Mouse (Mus musculus): ENCODE data around the gene Cpsf4l. TPM values are rescaled to one million over a fixed set of nuclear protein-coding genes. Genes with fewer than 3 reads are reported as not detected.
A peak's percentile ranks its signal among the peaks of the same experiment; 100 is the strongest.

Cpsf4l gene
- total RNA-seq, 2 experiments from 2014 or later = not detected

DNA sequence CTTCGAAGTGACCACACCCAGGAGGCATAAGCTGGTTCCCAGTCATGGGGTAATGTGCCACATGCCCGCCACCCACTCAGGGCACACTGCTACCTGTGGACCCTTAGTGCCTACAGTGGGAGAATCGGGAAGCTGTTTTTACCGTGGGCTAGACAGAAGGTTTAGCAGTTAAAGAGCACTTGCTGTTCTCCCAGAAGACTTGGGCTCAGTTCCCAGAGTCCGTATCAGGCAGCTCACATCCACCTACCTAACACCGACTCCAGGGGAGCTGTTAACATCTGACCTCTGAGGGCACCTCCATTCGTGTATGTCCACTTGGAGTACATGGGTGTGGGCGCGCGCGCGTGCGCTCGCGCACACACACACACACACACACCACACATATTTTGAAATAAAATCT lies 55.7 kb downstream of the Cpsf4l start:
- DNase-seq (ENCODE audit: extremely low spot score in 1 of 2, low spot score in 2 of 2) = no peak

DNA sequence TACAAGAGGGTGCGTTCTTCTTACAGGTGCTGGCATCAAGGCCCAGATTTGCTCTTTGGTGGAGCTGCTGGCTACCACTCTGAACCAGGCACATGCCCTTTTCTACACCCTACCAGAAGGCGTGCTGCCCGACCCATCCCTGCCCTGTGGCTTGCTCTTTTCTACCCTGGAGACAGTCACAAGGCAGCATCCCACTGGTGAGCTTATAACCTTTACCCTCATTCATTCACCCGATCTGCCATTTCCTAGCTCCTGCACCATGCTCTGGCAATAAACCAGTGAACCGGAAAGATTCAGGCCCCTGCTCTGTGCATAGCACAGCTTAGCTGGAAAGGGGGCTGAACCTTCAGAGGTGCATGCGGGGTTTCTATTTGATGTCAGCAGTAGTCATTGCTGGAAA lies 57.3 kb downstream of the Cpsf4l start:
- DNase-seq (ENCODE audit: extremely low spot score in 1 of 2, low spot score in 2 of 2) = no peak
- intact Hi-C loops (cut with DNase I) = no loop called here

More for the DNA sequence above, 55.7 kb downstream of the Cpsf4l start:
- intact Hi-C loops (cut with DNase I) = no loop called here

DNA sequence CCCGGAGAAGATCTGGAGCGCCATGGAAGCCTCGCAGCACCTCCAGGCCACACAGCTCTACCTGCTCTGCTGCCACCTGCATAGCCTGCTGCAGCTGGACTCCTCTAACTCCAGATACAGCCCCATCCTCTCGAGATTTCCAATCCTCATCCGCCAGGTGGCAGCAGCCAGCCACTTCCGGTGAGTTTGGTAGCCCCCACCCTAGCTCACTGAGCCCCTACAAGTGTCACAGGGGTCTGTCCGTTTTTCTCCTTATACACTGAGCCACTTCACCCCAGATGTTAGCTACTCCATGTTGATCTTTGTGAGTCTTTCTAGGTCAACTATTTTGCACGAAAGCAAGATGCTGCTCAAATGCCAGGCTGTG lies 57.9 kb downstream of the Cpsf4l start:
- intact Hi-C loops (cut with DNase I) = no loop called here
- DNase-seq (ENCODE audit: extremely low spot score in 1 of 2, low spot score in 2 of 2) = peak in 1 of 2 experiments; percentile 71

DNA sequence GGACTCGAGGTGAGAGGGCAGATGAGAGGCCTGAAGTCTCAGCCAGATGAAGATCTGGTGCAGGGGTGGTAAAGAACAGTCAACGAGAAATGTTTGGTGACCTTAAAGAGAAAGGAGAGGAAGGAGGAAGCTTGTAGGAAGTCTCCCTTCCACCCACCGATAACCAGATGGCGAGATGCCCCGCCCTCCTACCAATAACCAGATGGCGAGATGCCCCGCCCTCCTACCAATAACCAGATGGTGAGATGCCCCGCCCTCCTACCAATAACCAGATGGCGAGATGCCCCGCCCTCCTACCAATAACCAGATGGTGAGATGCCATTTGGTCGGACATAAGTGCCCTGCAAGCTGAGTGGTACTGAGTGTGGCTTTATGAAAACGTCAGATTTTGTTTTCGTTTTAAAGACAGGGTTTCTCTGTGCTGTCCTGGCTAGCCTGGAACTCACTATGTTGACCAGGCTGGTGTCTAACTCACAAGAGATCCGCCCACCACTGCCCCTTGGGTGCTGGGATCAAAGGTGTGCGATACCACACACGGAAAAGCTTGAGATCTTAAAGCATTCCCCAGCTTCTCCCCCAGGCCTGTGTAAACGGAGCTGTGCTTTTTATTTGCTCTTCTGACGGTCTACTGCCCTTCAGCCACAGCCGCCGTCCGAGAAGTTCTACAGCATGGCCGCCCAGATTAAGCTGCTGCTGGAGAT lies 58.5 kb downstream of the Cpsf4l start:
- intact Hi-C loops (cut with DNase I) = no loop called here
- no peak for DNase-seq (ENCODE audit: extremely low spot score in 1 of 2, low spot score in 2 of 2)

DNA sequence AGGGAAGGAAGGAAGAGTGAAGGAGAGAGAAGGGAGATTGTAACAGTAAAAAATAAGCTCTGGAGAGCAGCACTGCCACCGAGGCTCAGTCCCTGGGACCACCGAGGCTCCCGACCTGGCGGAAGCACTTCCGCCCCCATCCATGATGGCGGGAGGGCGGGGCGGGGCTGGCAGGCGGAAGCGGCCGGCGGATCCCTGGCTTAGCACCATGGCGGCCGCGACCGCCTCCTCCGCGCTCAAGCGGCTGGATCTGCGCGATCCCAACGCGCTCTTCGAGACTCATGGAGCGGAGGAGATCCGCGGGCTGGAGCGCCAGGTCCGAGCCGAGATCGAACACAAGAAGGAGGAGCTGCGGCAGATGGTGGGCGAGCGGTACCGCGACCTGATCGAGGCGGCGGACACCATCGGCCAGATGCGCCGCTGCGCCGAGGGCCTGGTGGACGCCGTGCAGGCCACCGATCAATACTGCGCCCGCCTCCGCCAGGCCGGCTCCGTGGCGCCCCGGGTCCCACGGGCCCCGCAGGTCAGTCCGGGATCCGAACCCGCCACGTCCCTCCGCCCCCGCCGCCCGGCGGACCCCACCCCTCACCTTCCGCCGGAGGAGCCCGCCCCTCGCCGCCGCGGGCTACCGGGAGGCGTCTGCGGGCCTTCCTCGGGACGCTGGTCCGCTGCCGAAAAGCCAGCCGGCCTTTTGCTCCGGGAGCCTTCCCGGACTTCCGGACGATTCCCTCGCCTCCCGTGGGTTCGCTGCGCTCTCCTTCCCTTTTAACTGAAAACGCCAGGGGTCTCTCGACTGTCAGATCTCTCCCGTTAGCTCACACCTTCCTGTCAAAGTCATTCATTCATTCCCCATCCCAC lies 60.2 kb downstream of the Cpsf4l start, which contains the start of gene Slc39a11:
TSS of gene Slc39a11 (minus strand) at position 727 of the 858 bp plus-strand sequence.
- intact Hi-C loops (cut with DNase I) = no loop called here
- DNase-seq (ENCODE audit: extremely low spot score in 1 of 2, low spot score in 2 of 2) = peak in 1 of 2 experiments; percentile 86

DNA sequence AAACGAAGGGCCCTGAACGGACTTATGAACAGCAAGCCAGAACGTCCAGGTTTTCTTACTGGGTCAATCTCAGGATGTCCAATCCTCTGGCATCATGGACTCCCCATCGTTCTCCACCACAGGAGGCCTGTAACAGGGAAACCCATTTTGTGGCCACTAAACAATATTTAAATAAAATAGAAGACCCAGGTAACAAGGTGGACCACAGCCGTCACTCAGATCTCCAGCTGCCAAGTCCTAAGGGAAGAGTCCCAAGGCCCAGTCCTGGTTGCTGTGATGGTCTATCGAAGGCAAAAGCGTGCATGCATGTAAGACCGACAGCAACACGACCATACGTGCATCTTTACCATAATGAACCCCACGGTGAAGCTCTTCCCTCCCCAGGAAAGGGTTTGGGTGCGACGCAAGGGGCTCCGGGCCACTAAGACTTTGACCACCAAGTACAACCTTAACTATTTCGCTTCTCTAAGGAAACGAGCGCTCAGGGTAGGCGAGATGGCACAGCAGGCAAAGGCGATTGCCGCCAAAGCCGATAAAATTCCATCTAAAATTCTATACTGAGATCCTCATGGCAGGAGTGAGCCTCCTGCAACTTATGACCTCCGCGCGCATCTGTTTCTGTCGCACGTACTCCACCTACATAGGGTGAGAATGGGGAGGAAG lies 61.0 kb downstream of the Cpsf4l start, which contains the start of gene Cog1:
TSS of gene Cog1 (plus strand) at position 480 of the 663 bp plus-strand sequence.
- intact Hi-C loops (cut with DNase I) = no loop called here
- DNase-seq (ENCODE audit: extremely low spot score in 1 of 2, low spot score in 2 of 2) = no peak

Other genes starting within 250 kb of the Cpsf4l start
- gene Sstr2, start 90.7 kb downstream of the Cpsf4l start, total RNA-seq (2021) = 10 to 100 TPM; 33.8 to 38.1 TPM
- gene Cog1, start 60.8 kb downstream of the Cpsf4l start, total RNA-seq (2021) = 10 to 100 TPM; 38.0 to 38.2 TPM
- gene Slc39a11, start 59.9 kb downstream of the Cpsf4l start, total RNA-seq (2021) = 10 to 100 TPM; 19.9 to 21.8 TPM
- 10 to 100 TPM; 24.2 to 25.0 TPM for gene Fam104a, start 25.9 kb downstream of the Cpsf4l start, total RNA-seq (2021)
- 10 to 100 TPM; 11.8 to 12.1 TPM for gene D11Wsu47e, start 25.6 kb downstream of the Cpsf4l start, total RNA-seq (2021)
- 10 to 100 TPM; 28.1 to 33.8 TPM for gene Cdc42ep4, start 41.9 kb upstream of the Cpsf4l start, total RNA-seq (2021)

All from left cerebral cortex, postnatal 10 days (tissue).